Mouse (Mus musculus) liver, postnatal 0 days (tissue): Measurements from ENCODE around the gene Ntng2. TPM values are rescaled to one million over a fixed set of nuclear protein-coding genes. Genes with fewer than 3 reads are reported as not detected.
A peak's percentile ranks its signal among the peaks of the same experiment; 100 is the strongest.

Source experiments
- ATAC-seq: fragments of 200-750 bp; cut with Nextera tagmentation; 2 replicates; pipeline ENCODE4 v1.8.0; 2017; ENCODE audit warnings: mild to moderate bottlenecking, moderate library complexity
- DNase-seq: peaks from one replicate; pipeline ENCODE4 v3.0.0-alpha.2; 2016
- H3K27ac ChIP-seq: fragments of 300-500 bp; sonication (generic); 2 replicates; pipeline ENCODE4 v1.5.1; 2014; ENCODE audit warnings: antibody characterized with exemption, moderate library complexity, mild to moderate bottlenecking, low read depth
- H3K27me3 ChIP-seq: fragments of 300-500 bp; sonication (generic); 2 replicates; pipeline ENCODE4 v1.6.1; 2014; ENCODE audit warnings: low read length, control low read depth, mixed read lengths; ENCODE audit not compliant: insufficient read depth
- H3K36me3 ChIP-seq: fragments of 300-500 bp; sonication (generic); replicated peaks from 2 replicates; pipeline ENCODE4 v1.6.1; 2014; ENCODE audit warnings: mild to moderate bottlenecking, control low read depth, low read length, moderate library complexity, mixed read lengths; ENCODE audit not compliant: insufficient read depth
- H3K4me1 ChIP-seq: fragments of 300-500 bp; sonication (generic); 2 replicates; pipeline ENCODE4 v1.6.1; 2014; ENCODE audit warnings: antibody characterized with exemption, mild to moderate bottlenecking, control low read depth; ENCODE audit not compliant: insufficient read depth
- H3K4me2 ChIP-seq: fragments of 300-500 bp; sonication (generic); 2 replicates; pipeline ENCODE4 v1.6.1; 2014; ENCODE audit warnings: low read depth, mild to moderate bottlenecking, low read length, moderate library complexity, mixed read lengths
- H3K4me3 ChIP-seq: fragments of 300-500 bp; sonication (generic); 2 replicates; pipeline ENCODE4 v1.5.1; 2014; ENCODE audit warnings: low read depth, low read length
- H3K9ac ChIP-seq: fragments of 300-500 bp; sonication (generic); replicated peaks from 2 replicates; pipeline ENCODE4 v1.6.1; 2014; ENCODE audit warnings: mild to moderate bottlenecking, moderate library complexity
- H3K9me3 ChIP-seq: fragments of 300-500 bp; sonication (generic); 2 replicates; pipeline ENCODE4 v1.6.1; 2016; ENCODE audit warnings: mild to moderate bottlenecking, control low read depth, low read length, mixed read lengths
- CTCF ChIP-seq: sonication (generic); IDR thresholded peaks from 2 replicates; pipeline ENCODE4 v1.5.1; 2016; ENCODE audit warnings: antibody characterized with exemption, low read depth
- EP300 ChIP-seq: IDR thresholded peaks from 2 replicates; pipeline ENCODE4 v1.6.1; 2016; ENCODE audit warnings: antibody characterized with exemption, low read depth, mild to moderate bottlenecking
- WGBS: fragments of 180-500 bp; shearing (Covaris S2); extraction: QIAGEN DNeasy Blood & Tissue Kit; methylation state at CpG from one replicate; pipeline ENCODE4 v1.1.7; 2014; ENCODE audit not compliant: insufficient replicate concordance; 5-methylcytosine and 5-hydroxymethylcytosine counted together
- polyA plus RNA-seq: library from polyadenylated mRNA; unstranded; fragments of >200 nt; fragmentation: Nextera tagmentation; extraction: Ambion mirVana; gene quantifications from 2 replicates; pipeline ENCODE4 v1.2.1, GENCODE M21; 2015

Gene Ntng2
- polyA plus RNA-seq, 1 experiment from 2014 or later, result 0.38 TPM

DNA sequence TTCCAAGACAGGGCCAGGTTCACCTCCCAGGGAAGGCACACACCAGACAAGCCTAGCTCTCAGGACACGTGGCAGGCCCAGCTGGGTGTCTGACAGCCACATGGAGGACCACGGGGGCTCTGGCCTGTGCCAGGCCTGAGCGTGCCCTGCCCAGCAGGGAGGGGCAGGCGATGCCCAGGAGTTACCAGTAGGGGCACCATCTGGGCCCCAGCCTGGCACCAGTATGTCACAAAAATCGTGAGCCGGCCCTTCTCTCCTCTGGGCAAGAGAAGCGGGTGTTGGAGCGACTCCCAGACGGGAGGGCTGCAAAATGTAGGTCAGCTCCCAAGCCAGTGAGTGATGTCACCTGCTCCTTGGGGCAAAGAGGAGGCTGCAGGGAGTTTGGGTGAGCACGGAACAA, 34.9 kb downstream of the Ntng2 start:
- no peak for ATAC-seq
- no peak overlapping the region for H3K4me2 ChIP-seq
- 69% methylated on average over 10 of the region's 10 CpGs for WGBS
- no peak overlapping the region for H3K9ac ChIP-seq
- H3K9me3 ChIP-seq, result no peaks in the 10 kb centered on the region
- no peak overlapping the region for H3K4me3 ChIP-seq
- H3K27me3 ChIP-seq, result no peaks in the 10 kb centered on the region
- DNase-seq, result no peak
- H3K4me1 ChIP-seq, result no peaks in the 10 kb centered on the region
- no peak overlapping the region for H3K27ac ChIP-seq
- TF ChIP-seq EP300 (no peak), CTCF (no peak)
- no peaks in the 10 kb centered on the region for H3K36me3 ChIP-seq

DNA sequence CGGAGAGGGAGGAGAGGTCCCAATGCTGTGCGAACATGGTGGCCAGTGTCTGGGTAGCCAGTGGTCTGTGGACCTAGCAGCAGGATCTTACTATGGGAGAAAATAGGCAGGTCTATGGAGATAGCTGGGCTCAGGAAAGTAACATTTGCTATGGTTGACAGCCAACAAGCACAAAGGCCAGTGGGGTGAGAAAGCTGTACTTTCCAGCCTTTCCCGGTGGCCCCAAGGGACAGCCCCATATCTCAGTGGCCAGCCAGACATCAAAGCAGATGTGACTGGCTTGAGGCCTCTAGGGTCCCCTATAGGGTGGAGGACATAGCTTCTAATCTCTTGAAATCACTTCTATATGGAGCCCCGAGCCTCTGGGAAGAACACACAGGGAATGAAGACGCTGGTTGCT, 35.8 kb downstream of the Ntng2 start:
- Histone ChIP-seq H3K4me2 (no peak overlapping the region), H3K9me3 (no peaks in the 10 kb centered on the region), H3K27me3 (no peaks in the 10 kb centered on the region), H3K4me3 (no peak overlapping the region), H3K4me1 (no peaks in the 10 kb centered on the region), H3K9ac (no peak overlapping the region), H3K36me3 (no peaks in the 10 kb centered on the region), H3K27ac (no peak overlapping the region)
- DNase-seq, result no peak
- no peak for ATAC-seq
- 83% methylated on average over 5 of the region's 5 CpGs for WGBS
- TF ChIP-seq CTCF (no peak), EP300 (no peak)

DNA sequence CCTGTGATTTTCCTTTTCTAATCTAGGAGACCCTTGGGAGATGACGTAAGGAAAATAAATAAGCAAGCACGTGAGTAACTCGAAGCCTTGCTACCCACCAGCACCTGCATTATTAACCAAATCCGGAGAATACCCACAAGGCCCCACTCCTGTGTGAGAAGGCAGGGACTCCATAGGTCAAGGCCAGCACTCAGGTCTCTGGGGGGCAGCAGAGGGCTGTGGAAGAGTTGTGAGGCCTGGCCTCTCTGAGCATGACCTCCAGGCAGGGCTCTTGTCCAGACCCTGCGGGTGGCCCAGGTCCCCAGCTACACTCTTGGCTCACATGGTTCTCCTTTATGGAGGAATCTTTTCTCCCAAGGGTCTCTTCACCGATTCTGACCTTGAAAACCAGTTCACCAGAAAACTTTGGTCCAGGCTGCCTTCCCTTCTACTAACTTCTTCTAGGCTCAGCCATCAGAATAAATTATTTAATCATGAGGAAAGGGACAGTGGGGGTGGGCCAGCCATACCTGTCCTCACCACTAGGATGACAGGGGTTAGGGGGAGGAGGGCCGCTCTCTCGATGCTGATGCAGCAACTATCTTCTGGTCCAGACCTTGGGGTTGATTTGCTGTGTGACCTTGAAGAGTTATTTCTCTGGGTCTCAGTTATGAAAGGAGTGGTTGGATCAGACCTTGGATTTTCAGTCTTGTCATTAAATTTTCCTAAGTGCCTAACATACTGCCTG, 36.4 kb downstream of the Ntng2 start:
- no peak overlapping the region for H3K9ac ChIP-seq
- H3K4me1 ChIP-seq, result no peaks in the 10 kb centered on the region
- WGBS, result 55% methylated on average over 8 of the region's 8 CpGs
- no peak overlapping the region for H3K4me3 ChIP-seq
- H3K4me2 ChIP-seq, result no peak overlapping the region
- no peak overlapping the region for H3K27ac ChIP-seq
- DNase-seq (no peak), ATAC-seq (no peak)
- H3K9me3 ChIP-seq, result no peaks in the 10 kb centered on the region
- TF ChIP-seq CTCF, result peak; percentile 40
- no peak for TF ChIP-seq EP300
- no peaks in the 10 kb centered on the region for H3K27me3 ChIP-seq
- no peaks in the 10 kb centered on the region for H3K36me3 ChIP-seq

DNA sequence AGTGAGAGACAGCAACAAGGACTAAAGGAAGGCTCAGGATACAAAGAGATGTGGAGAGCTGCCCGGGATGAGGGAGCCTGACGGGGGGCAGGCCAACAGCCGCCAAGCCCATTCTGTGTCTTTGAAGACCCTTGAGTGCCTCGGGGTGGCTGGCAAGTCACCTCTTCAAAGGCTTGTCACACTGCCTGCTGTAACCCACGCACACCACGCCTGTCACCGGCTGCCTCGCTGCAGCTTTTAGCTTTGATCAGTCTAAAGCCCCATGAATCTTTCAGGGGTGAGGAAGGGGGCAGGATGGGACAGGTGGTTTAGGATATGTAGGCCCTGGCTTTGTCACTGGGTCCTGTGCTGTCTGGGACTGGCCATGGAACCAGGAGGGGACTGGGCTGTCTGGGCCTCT, 46.6 kb downstream of the Ntng2 start:
- no peak for ATAC-seq
- Histone ChIP-seq H3K4me1 (no peaks in the 10 kb centered on the region), H3K9me3 (no peaks in the 10 kb centered on the region), H3K9ac (no peak overlapping the region), H3K4me3 (no peak overlapping the region), H3K4me2 (no peak overlapping the region), H3K27me3 (no peaks in the 10 kb centered on the region), H3K27ac (no peak overlapping the region), H3K36me3 (no peaks in the 10 kb centered on the region)
- WGBS, result 38% methylated on average over 8 of the region's 8 CpGs
- TF ChIP-seq EP300 (no peak), CTCF (no peak)
- DNase-seq, result no peak

DNA sequence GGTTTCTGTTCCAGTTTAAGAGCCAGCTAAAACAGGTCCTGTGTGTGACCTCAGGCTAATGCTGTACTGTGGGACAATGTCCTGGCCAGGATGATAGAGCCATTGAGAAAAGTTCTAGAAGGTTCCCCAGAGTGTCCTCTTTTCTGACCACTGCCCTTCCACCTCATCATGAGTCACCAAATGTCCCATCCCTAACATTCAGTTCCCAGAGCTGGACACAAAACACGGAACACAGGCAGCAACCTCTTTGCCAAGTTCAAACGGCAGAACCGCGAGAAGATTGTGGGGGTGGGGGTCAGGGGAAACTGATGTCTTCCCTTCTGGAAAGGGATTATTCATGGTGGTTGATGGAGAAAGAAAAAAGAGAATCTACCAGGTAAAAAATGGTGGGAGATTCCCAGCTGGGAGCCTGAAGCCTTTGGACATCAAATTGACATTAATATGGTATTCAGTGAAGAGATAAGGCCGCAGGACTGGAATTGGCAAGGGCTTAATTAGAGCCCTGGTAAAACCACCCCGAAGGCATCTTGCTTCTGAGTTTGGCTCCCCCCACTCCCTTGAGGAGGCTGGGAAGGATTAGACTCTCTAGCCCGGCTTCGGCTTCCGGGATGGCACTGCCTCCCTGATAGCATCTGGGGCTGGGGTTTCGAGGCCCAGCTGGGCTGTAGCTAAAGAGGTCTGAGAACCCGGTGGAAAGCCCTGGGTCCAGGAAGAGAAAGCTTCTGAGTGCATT, 51.4 kb downstream of the Ntng2 start:
- H3K9me3 ChIP-seq, result no peaks in the 10 kb centered on the region
- no peak for ATAC-seq
- no peak overlapping the region for H3K9ac ChIP-seq
- no peak overlapping the region for H3K4me3 ChIP-seq
- H3K27me3 ChIP-seq, result 0 out of 2 replicates have a peak, but pooled peaks cover 7% of the 10 kb centered on the region
- H3K4me1 ChIP-seq, result no peaks in the 10 kb centered on the region
- H3K4me2 ChIP-seq, result no peak overlapping the region
- no peaks in the 10 kb centered on the region for H3K36me3 ChIP-seq
- no peak for DNase-seq
- WGBS, result 65% methylated on average over 11 of the region's 11 CpGs
- H3K27ac ChIP-seq, result no peak overlapping the region
- TF ChIP-seq CTCF (no peak), EP300 (no peak)

DNA sequence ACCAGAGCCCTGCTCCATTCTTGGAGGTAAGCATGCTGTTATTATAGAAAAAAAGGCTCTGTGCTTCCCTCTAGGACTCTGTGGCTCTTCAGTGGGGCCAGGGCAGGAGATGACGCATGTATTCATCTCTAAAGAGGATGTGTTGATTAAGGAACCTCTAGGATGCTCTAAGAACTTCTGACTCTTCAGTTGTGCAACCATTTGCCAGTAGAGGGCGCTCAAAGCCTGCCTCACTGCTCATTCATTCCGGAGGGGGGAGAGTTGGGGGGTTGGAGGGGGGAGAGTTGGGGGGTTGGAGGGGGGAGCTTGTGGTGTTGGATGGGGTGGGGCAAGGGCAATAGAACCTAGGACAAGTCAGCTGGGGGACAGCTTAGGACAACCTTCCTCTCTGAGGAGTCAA, 52.9 kb downstream of the Ntng2 start:
- H3K4me3 ChIP-seq, result no peak overlapping the region
- WGBS, result 1% methylated on average over 3 of the region's 3 CpGs
- TF ChIP-seq EP300, result no peak
- TF ChIP-seq CTCF, result peak; percentile 73
- peak; percentile 75 for DNase-seq
- H3K4me1 ChIP-seq, result peaks cover 2% of the 10 kb centered on the region
- no peak overlapping the region for H3K27ac ChIP-seq
- H3K9me3 ChIP-seq, result no peaks in the 10 kb centered on the region
- no peak for ATAC-seq
- peaks cover 18% of the 10 kb centered on the region for H3K27me3 ChIP-seq
- H3K4me2 ChIP-seq, result no peak overlapping the region
- no peak overlapping the region for H3K9ac ChIP-seq
- no peaks in the 10 kb centered on the region for H3K36me3 ChIP-seq
